Mouse (Mus musculus) ES-E14 (cell line): ENCODE measurements around the gene Ciz1. TPM values are rescaled to one million over a fixed set of nuclear protein-coding genes. Genes with fewer than 3 reads are reported as not detected.

ENCODE experiments used
- DNase-seq: peaks from one replicate; pipeline ENCODE4 v3.0.0-alpha.2; 2013; ENCODE audit warnings: low read depth, low spot score
- H3K27ac ChIP-seq: 2 replicates; pipeline ENCODE4 v1.5.1; 2012; ENCODE audit warnings: low read depth, mild to moderate bottlenecking, low read length, moderate library complexity, mixed read lengths; ENCODE audit not compliant: poor library complexity, insufficient read depth, severe bottlenecking
- H3K36me3 ChIP-seq: 2 replicates; pipeline ENCODE4 v1.6.1; 2012; ENCODE audit warnings: mild to moderate bottlenecking, low read length, moderate library complexity, mixed read lengths; ENCODE audit not compliant: control insufficient read depth, poor library complexity, insufficient read depth, severe bottlenecking
- H3K4me1 ChIP-seq, 2 experiments: fragments of 150-350 bp in 1 of 2; sonication (generic) in 1 of 2; 2 replicates each; pipeline ENCODE4 v1.6.1; 2012; ENCODE audit warnings: low read length in 2 of 2, mild to moderate bottlenecking in 1 of 2, mixed read lengths in 1 of 2; ENCODE audit not compliant: control insufficient read depth in 2 of 2, insufficient read depth in 2 of 2, poor library complexity in 1 of 2
- H3K4me3 ChIP-seq, 2 experiments: fragments of 150-350 bp in 1 of 2; sonication (generic) in 1 of 2; 2 replicates each; pipeline ENCODE4 v1.5.1; 2012; ENCODE audit warnings: low read length in 2 of 2, low read depth in 1 of 2, mild to moderate bottlenecking in 1 of 2, mixed read lengths in 1 of 2; ENCODE audit not compliant: insufficient read depth in 1 of 2, poor library complexity in 1 of 2, severe bottlenecking in 1 of 2
- H3K9ac ChIP-seq: 2 replicates; pipeline ENCODE4 v1.6.1; 2012; ENCODE audit warnings: low read depth, mild to moderate bottlenecking, low read length, mixed read lengths; ENCODE audit not compliant: poor library complexity, insufficient read depth, severe bottlenecking
- H3K9me3 ChIP-seq: fragments of 150-350 bp; sonication (generic); 2 replicates; pipeline ENCODE4 v1.6.1; 2012; ENCODE audit warnings: low read depth, mild to moderate bottlenecking, low read length; ENCODE audit not compliant: control insufficient read depth, insufficient read depth
- CHD2 ChIP-seq: IDR thresholded peaks from 2 replicates; pipeline ENCODE4 v1.6.1; 2014; ENCODE audit warnings: mild to moderate bottlenecking, low read depth, low read length, inconsistent platforms
- HCFC1 ChIP-seq: IDR thresholded peaks from 2 replicates; pipeline ENCODE4 v1.6.1; 2012; ENCODE audit warnings: low read length, inconsistent platforms, borderline replicate concordance; ENCODE audit not compliant: insufficient read depth
- MAFK ChIP-seq: IDR thresholded peaks from 2 replicates; pipeline ENCODE4 v1.6.1; 2014; ENCODE audit warnings: mild to moderate bottlenecking, low read depth, low read length, inconsistent platforms; ENCODE audit not compliant: insufficient read depth
- ZC3H11A ChIP-seq: IDR thresholded peaks from 2 replicates; pipeline ENCODE4 v1.6.1; 2012; ENCODE audit warnings: low read depth, mild to moderate bottlenecking, inconsistent platforms, low read length, borderline replicate concordance
- ZNF384 ChIP-seq: IDR thresholded peaks from 2 replicates; pipeline ENCODE4 v1.6.1; 2012; ENCODE audit warnings: low read depth, low read length, inconsistent platforms
- in situ Hi-C, 2 experiments: fragments of 600-800 bp; cut with MboI; formaldehyde crosslinking; loops; one replicate each; pipeline ENCODE4 v1.15.1; 2025; ENCODE audit warnings: low sequenced_read_pairs in 2 of 2, inconsistent platforms in 1 of 2; ENCODE audit not compliant: unreplicated experiment in 2 of 2
- total RNA-seq: library from RNA; depleted of rRNA; stranded (reverse); fragments of 300-350 nt; gene quantifications from 2 replicates; pipeline ENCODE4 v1.2.3, GENCODE M21; 2012

Gene Ciz1
- total RNA-seq, 1 experiment, result 13.6 TPM

GRCm38 (mm10) chr2:32341634-32341939 is 10.5 kb upstream of the Ciz1 start:
- peaks cover 0 to 6% of the 10 kb centered on the region in 2 experiments; a peak in 1 of 4 replicates for H3K4me1 ChIP-seq
- H3K9me3 ChIP-seq, result no peaks in the 10 kb centered on the region
- TF ChIP-seq ZNF384, result no peak
- no peak for TF ChIP-seq CHD2
- TF ChIP-seq HCFC1, result no peak
- no peak for TF ChIP-seq MAFK
- no peak for TF ChIP-seq ZC3H11A
- no peak overlapping the region for H3K9ac ChIP-seq
- no peaks in the 10 kb centered on the region for H3K36me3 ChIP-seq
- no peak overlapping the region for H3K4me3 ChIP-seq
- H3K27ac ChIP-seq, result no peak overlapping the region
- no peak for DNase-seq
- in situ Hi-C loops, result no loop called here

- TF ChIP-seq MAFK (no peak), HCFC1 (no peak), CHD2 (no peak), ZC3H11A (no peak), ZNF384 (no peak)
- Histone ChIP-seq H3K9ac (no peak overlapping the region), H3K4me1 (peaks cover 0 to 6% of the 10 kb centered on the region in 2 experiments; a peak in 1 of 4 replicates), H3K9me3 (no peaks in the 10 kb centered on the region), H3K4me3 (no peak overlapping the region), H3K36me3 (no peaks in the 10 kb centered on the region), H3K27ac (no peak overlapping the region)
- DNase-seq, result no peak
- in situ Hi-C loops, result no loop called here
Measured at GRCm38 (mm10) chr2:32342039-32342438, 10.1 kb upstream of the Ciz1 start.

DNA sequence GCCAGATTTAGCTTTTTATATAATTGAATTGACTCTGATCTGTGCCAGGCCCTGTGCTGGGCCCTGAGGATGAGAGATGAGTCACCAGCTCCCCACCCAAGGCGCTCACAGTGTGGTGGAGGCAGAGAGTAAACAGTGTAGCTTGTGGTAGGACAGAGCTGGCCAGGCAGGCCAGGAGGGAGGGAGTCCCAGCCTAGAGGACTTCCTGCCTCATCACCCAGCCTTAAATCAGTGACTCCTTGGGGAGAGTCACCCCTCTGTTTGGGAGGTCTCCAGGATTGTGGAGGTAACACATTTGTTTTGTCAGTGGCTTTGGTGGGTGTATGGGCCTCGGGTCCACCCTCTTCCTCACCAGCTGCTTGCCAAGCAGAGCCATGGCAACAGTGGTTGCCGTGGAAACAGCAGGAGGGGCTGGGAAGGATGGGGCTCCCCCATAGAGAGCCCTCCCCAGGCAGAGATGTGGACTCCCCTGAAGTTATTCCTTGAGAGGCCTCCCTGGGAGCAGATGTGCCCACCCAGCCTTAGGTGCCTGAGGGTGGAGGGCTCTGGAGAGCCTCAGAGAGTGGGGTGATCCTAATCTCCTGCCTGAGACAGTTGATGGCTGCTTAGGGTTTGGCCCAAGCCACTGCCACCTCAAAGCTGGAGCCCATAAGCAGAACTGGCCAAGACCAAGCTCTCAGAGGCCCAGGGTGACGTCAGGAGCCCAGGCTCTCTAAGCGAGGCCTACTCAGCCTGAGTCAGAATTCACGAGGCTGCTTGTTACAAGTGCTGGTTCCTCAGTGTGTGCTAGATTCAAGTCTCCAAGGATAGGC is 9.4 kb upstream of the Ciz1 start:
- Histone ChIP-seq H3K4me3 (no peak overlapping the region), H3K4me1 (peaks cover 0 to 5% of the 10 kb centered on the region in 2 experiments; a peak in 1 of 4 replicates), H3K9ac (no peak overlapping the region), H3K27ac (no peak overlapping the region), H3K9me3 (no peaks in the 10 kb centered on the region), H3K36me3 (no peaks in the 10 kb centered on the region)
- in situ Hi-C loops, result no loop called here
- TF ChIP-seq HCFC1, result no peak
- TF ChIP-seq ZC3H11A, result no peak
- TF ChIP-seq MAFK, result no peak
- TF ChIP-seq CHD2, result no peak
- no peak for DNase-seq

DNA sequence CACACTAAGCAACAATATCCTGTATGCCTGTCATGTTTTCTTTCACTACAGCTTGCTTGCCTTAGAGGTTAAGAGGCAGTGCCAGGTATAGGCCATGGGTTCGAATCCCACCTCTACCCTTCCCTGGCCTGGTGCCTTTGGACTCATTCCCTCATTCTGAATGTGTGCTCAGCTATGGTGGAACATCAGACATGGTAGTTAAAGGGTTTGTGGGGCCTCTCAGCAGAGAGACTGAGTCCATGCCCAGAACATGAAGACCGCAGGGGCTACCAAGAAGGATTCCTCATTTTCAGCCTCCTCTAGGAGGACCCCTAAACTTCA is 8.8 kb upstream of the Ciz1 start:
- TF ChIP-seq CHD2 (no peak), ZNF384 (no peak)
- in situ Hi-C loops, result no loop called here
- Histone ChIP-seq H3K9ac (no peak overlapping the region), H3K4me1 (peaks cover 0 to 6% of the 10 kb centered on the region in 2 experiments; a peak in 1 of 4 replicates), H3K36me3 (no peaks in the 10 kb centered on the region), H3K9me3 (no peaks in the 10 kb centered on the region), H3K27ac (no peak overlapping the region), H3K4me3 (no peak overlapping the region)
- no peak for DNase-seq

- Histone ChIP-seq H3K27ac (no peak overlapping the region), H3K36me3 (no peaks in the 10 kb centered on the region), H3K4me3 (no peak overlapping the region), H3K9ac (no peak overlapping the region), H3K4me1 (peaks cover 0 to 13% of the 10 kb centered on the region in 2 experiments; a peak in 2 of 4 replicates), H3K9me3 (no peaks in the 10 kb centered on the region)
- no peak for TF ChIP-seq ZC3H11A
- TF ChIP-seq HCFC1, result no peak
- no peak for TF ChIP-seq MAFK
- TF ChIP-seq CHD2, result no peak
- TF ChIP-seq ZNF384, result no peak
- no peak for DNase-seq
- in situ Hi-C loops, result no loop called here
Measured at GRCm38 (mm10) chr2:32344056-32344455, 8.1 kb upstream of the Ciz1 start.
